Mouse (Mus musculus) liver, embryonic 12.5 days (tissue): ENCODE data around the gene Gprasp1. TPM values are rescaled to one million over a fixed set of nuclear protein-coding genes. Genes with fewer than 3 reads are reported as not detected.
A peak's percentile ranks its signal among the peaks of the same experiment; 100 is the strongest.
"Not testable (repeated sequence)": the region's sequence is repeated elsewhere in the genome, so short reads cannot be mapped to it uniquely, and the experiment has no call there.

Source experiments
- ATAC-seq: fragments of 200-750 bp; cut with Nextera tagmentation; 2 replicates; pipeline ENCODE4 v1.8.0; 2017; ENCODE audit warnings: moderate number of reproducible peaks, mild to moderate bottlenecking, moderate library complexity
- H3K27ac ChIP-seq: fragments of 300-500 bp; sonication (generic); 2 replicates; pipeline ENCODE4 v1.5.1; 2016; ENCODE audit warnings: mild to moderate bottlenecking
- H3K27me3 ChIP-seq: fragments of 300-500 bp; sonication (generic); replicated peaks from 2 replicates; pipeline ENCODE4 v1.6.1; 2016; ENCODE audit warnings: mild to moderate bottlenecking, moderate library complexity
- H3K36me3 ChIP-seq: fragments of 300-500 bp; sonication (generic); 2 replicates; pipeline ENCODE4 v1.6.1; 2016; ENCODE audit warnings: mild to moderate bottlenecking, moderate library complexity
- H3K4me1 ChIP-seq: fragments of 300-500 bp; sonication (generic); 2 replicates; pipeline ENCODE4 v1.6.1; 2016
- H3K4me2 ChIP-seq: fragments of 300-500 bp; sonication (generic); 2 replicates; pipeline ENCODE4 v1.6.1; 2016; ENCODE audit warnings: mild to moderate bottlenecking, moderate library complexity
- H3K4me3 ChIP-seq: fragments of 300-500 bp; sonication (generic); 2 replicates; pipeline ENCODE4 v1.5.1; 2016; ENCODE audit warnings: mild to moderate bottlenecking, moderate library complexity
- H3K9ac ChIP-seq: fragments of 300-500 bp; sonication (generic); 2 replicates; pipeline ENCODE4 v1.6.1; 2016; ENCODE audit warnings: mild to moderate bottlenecking, moderate library complexity
- H3K9me3 ChIP-seq: fragments of 300-500 bp; sonication (generic); replicated peaks from 2 replicates; pipeline ENCODE4 v1.6.1; 2016; ENCODE audit warnings: mild to moderate bottlenecking, moderate library complexity
- WGBS: fragments of 180-500 bp; shearing (Covaris S2); methylation state at CpG from one replicate; pipeline ENCODE4 v1.1.7; 2016; ENCODE audit not compliant: insufficient replicate concordance; 5-methylcytosine and 5-hydroxymethylcytosine counted together
- polyA plus RNA-seq: library from polyadenylated mRNA; unstranded; fragments of >200 nt; fragmentation: Nextera tagmentation; extraction: Ambion mirVana; gene quantifications from 2 replicates; pipeline ENCODE4 v1.2.1, GENCODE M21; 2016

Gene Gprasp1
- polyA plus RNA-seq = 14.4 and 15.5 TPM in 2 replicates

- peak; percentile 97 for ATAC-seq
- Histone ChIP-seq H3K27me3 (0 out of 2 replicates have a peak, but pooled peaks cover 7% of the 10 kb centered on the region), H3K36me3 (peaks cover 14% of the 10 kb centered on the region; the same call in 1 of the 2 replicates), H3K4me2 (peak within 1 kb of the TSS; percentile 60), H3K27ac (peak within 1 kb of the TSS; percentile 66), H3K9ac (peak within 1 kb of the TSS; percentile 73), H3K4me3 (peak within 1 kb of the TSS; percentile 71), H3K9me3 (no peaks in the 10 kb centered on the region), H3K4me1 (peaks cover 9% of the 10 kb centered on the region; the same call in 1 of the 2 replicates)
- 11% methylated on average over 48 of the region's 48 CpGs for WGBS
Measured at GRCm38 (mm10) chrX:135742304-135743055, at the start of gene Gprasp1, which contains the start of gene Armcx5. Gprasp1 (plus strand) TSS chrX:135742733. Armcx5 (plus strand) TSS chrX:135742733.

GRCm38 (mm10) chrX:135693633-135694032, 48.9 kb upstream of the Gprasp1 start, which contains the start of gene Tcp11x2:
Tcp11x2 (minus strand) TSS chrX:135693790.
- WGBS = 59% methylated on average over 1 of the region's 1 CpGs
- no peaks in the 10 kb centered on the region for H3K36me3 ChIP-seq
- no peaks in the 10 kb centered on the region for H3K9me3 ChIP-seq
- no peak within 1 kb of the TSS for H3K27ac ChIP-seq
- no peak within 1 kb of the TSS for H3K9ac ChIP-seq
- ATAC-seq = no peak
- no peaks in the 10 kb centered on the region for H3K4me1 ChIP-seq
- H3K27me3 ChIP-seq = no peaks in the 10 kb centered on the region
- H3K4me3 ChIP-seq = no peak within 1 kb of the TSS
- no peak within 1 kb of the TSS for H3K4me2 ChIP-seq

- no peak overlapping the region for H3K27ac ChIP-seq
- WGBS = 76% methylated on average over 1 of the region's 1 CpGs
- H3K9ac ChIP-seq = no peak overlapping the region
- no peaks in the 10 kb centered on the region for H3K4me1 ChIP-seq
- H3K4me3 ChIP-seq = no peak overlapping the region
- no peak for ATAC-seq
- no peak overlapping the region for H3K4me2 ChIP-seq
- H3K36me3 ChIP-seq = no peaks in the 10 kb centered on the region
- H3K9me3 ChIP-seq = no peaks in the 10 kb centered on the region
- no peaks in the 10 kb centered on the region for H3K27me3 ChIP-seq
Measured at GRCm38 (mm10) chrX:135703111-135703510, 39.4 kb upstream of the Gprasp1 start.

- ATAC-seq = no peak
- H3K4me2 ChIP-seq = no peak overlapping the region
- H3K27me3 ChIP-seq = no peaks in the 10 kb centered on the region
- no peaks in the 10 kb centered on the region for H3K36me3 ChIP-seq
- H3K9ac ChIP-seq = no peak overlapping the region
- no peaks in the 10 kb centered on the region for H3K4me1 ChIP-seq
- no peaks in the 10 kb centered on the region for H3K9me3 ChIP-seq
- H3K27ac ChIP-seq = no peak overlapping the region
- H3K4me3 ChIP-seq = no peak overlapping the region
- WGBS = 39% methylated on average over 2 of the region's 2 CpGs
Measured at GRCm38 (mm10) chrX:135704349-135704748, 38.2 kb upstream of the Gprasp1 start.

GRCm38 (mm10) chrX:135712845-135713244, 29.7 kb upstream of the Gprasp1 start:
- H3K9ac ChIP-seq = no peak overlapping the region
- no peak overlapping the region for H3K4me3 ChIP-seq
- H3K9me3 ChIP-seq = no peaks in the 10 kb centered on the region
- no peak overlapping the region for H3K4me2 ChIP-seq
- no peaks in the 10 kb centered on the region for H3K4me1 ChIP-seq
- no peak for ATAC-seq
- WGBS = 51% methylated on average over 2 of the region's 2 CpGs
- no peaks in the 10 kb centered on the region for H3K27me3 ChIP-seq
- H3K36me3 ChIP-seq = no peaks in the 10 kb centered on the region
- no peak overlapping the region for H3K27ac ChIP-seq

- no peak for ATAC-seq
- no peaks in the 10 kb centered on the region for H3K36me3 ChIP-seq
- no peaks in the 10 kb centered on the region for H3K4me1 ChIP-seq
- H3K4me3 ChIP-seq = no peak within 1 kb of the TSS
- 70% methylated on average over 10 of the region's 10 CpGs for WGBS
- no peak within 1 kb of the TSS for H3K4me2 ChIP-seq
- H3K9me3 ChIP-seq = no peaks in the 10 kb centered on the region
- no peak within 1 kb of the TSS for H3K27ac ChIP-seq
- no peak within 1 kb of the TSS for H3K9ac ChIP-seq
- H3K27me3 ChIP-seq = no peaks in the 10 kb centered on the region
Measured at GRCm38 (mm10) chrX:135725161-135725560, 17.4 kb upstream of the Gprasp1 start, which contains the start of gene Tmsb15a. Tmsb15a (minus strand) TSS chrX:135725261.

GRCm38 (mm10) chrX:135738730-135739520, 3.6 kb upstream of the Gprasp1 start:
- H3K27ac ChIP-seq = no peak overlapping the region
- 0 out of 2 replicates have a peak, but pooled peaks cover 10% of the 10 kb centered on the region for H3K27me3 ChIP-seq
- no peak overlapping the region for H3K4me3 ChIP-seq
- H3K9ac ChIP-seq = no peak overlapping the region
- H3K9me3 ChIP-seq = no peaks in the 10 kb centered on the region
- H3K4me1 ChIP-seq = peaks cover 9% of the 10 kb centered on the region; the same call in 1 of the 2 replicates
- no peaks in the 10 kb centered on the region for H3K36me3 ChIP-seq
- no peak for ATAC-seq
- no peak overlapping the region for H3K4me2 ChIP-seq
- 82% methylated on average over 2 of the region's 2 CpGs for WGBS

- WGBS = 10% methylated on average over 7 of the region's 7 CpGs
- Histone ChIP-seq H3K27ac (peak overlapping the region; percentile 66; the same call in 1 of the 2 replicates), H3K36me3 (peaks cover 14% of the 10 kb centered on the region; the same call in 1 of the 2 replicates), H3K4me2 (peak overlapping the region; percentile 60), H3K4me3 (peak overlapping the region; percentile 71), H3K4me1 (peaks cover 9% of the 10 kb centered on the region; the same call in 1 of the 2 replicates), H3K27me3 (0 out of 2 replicates have a peak, but pooled peaks cover 7% of the 10 kb centered on the region), H3K9me3 (no peaks in the 10 kb centered on the region), H3K9ac (peak overlapping the region; percentile 73)
- peak; percentile 40 for ATAC-seq
Measured at GRCm38 (mm10) chrX:135743056-135743355, 473 bp downstream of the Gprasp1 start.

GRCm38 (mm10) chrX:135745376-135745775, 2.8 kb downstream of the Gprasp1 start:
- H3K4me3 ChIP-seq, H3K9ac ChIP-seq, H3K27me3 ChIP-seq, ATAC-seq, H3K4me1 ChIP-seq, H3K9me3 ChIP-seq, H3K27ac ChIP-seq, H3K4me2 ChIP-seq: not testable (repeated sequence)
- 65% methylated on average over 3 of the region's 3 CpGs for WGBS
- peaks cover 16% of the 10 kb centered on the region; the same call in 1 of the 2 replicates for H3K36me3 ChIP-seq

DNA sequence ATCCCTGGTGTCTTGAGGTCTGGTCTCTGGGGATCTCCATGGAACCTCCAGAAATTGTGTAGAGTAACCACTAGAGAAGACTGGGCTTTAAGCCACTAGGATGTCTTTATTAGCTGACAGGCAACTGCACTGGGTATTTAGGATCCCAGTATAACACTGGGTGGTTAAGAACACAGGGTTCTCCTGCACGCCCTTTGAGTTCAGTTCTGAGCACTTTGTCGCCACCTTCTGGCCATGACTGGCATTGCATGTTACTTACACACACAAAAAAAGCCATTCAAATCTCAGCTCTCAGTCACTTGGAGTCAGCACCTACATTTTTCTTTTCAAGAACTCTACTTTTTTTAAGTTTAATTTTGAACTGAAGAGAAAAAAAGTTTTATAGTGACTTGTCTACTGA, 10.3 kb downstream of the Gprasp1 start:
- H3K9ac ChIP-seq = no peak overlapping the region
- no peaks in the 10 kb centered on the region for H3K4me1 ChIP-seq
- no peak for ATAC-seq
- no peaks in the 10 kb centered on the region for H3K9me3 ChIP-seq
- H3K36me3 ChIP-seq = peaks cover 12% of the 10 kb centered on the region
- no peak overlapping the region for H3K4me3 ChIP-seq
- no peak overlapping the region for H3K4me2 ChIP-seq
- no peak overlapping the region for H3K27ac ChIP-seq
- 0% methylated on average over 2 of the region's 2 CpGs for WGBS
- no peaks in the 10 kb centered on the region for H3K27me3 ChIP-seq

- no peak overlapping the region for H3K4me2 ChIP-seq
- no peak overlapping the region for H3K27ac ChIP-seq
- H3K4me1 ChIP-seq = no peaks in the 10 kb centered on the region
- H3K36me3 ChIP-seq = peaks cover 9% of the 10 kb centered on the region
- H3K4me3 ChIP-seq = no peak overlapping the region
- no peaks in the 10 kb centered on the region for H3K27me3 ChIP-seq
- no peak overlapping the region for H3K9ac ChIP-seq
- ATAC-seq = no peak
- no peaks in the 10 kb centered on the region for H3K9me3 ChIP-seq
Measured at GRCm38 (mm10) chrX:135761707-135762106, 19.2 kb downstream of the Gprasp1 start.

DNA sequence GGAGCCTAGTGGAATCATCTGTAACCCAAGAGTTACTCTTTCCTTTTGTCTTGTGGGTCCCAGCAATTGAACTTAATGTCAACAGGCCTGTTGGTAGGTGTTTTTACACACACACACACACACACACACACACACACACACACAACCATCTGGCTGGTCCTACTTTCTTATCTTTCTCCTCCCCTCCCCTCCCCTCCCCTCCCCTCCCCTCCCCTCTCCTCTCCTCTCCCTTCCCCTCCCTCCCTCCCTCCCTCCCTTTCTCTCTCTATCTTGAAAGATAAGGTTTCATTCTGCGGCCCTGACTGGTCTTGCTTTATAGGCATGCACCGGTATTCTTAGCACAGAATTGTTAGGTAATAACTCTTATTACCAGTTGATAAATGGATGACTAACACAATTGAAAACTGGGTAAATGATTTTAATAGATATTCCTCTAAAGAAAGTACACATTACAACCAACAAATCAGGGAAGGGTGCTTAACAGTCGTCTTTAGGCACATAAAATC, 25.6 kb downstream of the Gprasp1 start:
- Histone ChIP-seq H3K9ac (no peak overlapping the region), H3K4me2 (no peak overlapping the region), H3K27me3 (no peaks in the 10 kb centered on the region), H3K9me3 (no peaks in the 10 kb centered on the region), H3K36me3 (no peaks in the 10 kb centered on the region), H3K4me3 (no peak overlapping the region), H3K27ac (no peak overlapping the region), H3K4me1 (peaks cover 5% of the 10 kb centered on the region; the same call in 1 of the 2 replicates)
- whole genome bisulfite sequencing = 39% methylated on average over 2 of the region's 3 CpGs
- ATAC-seq = peak; percentile 55; the same call in 1 of the 2 replicates
